Mouse (Mus musculus) spleen, postnatal 10 days (tissue): ENCODE measurements around the gene Rbpjl.

Experiments used
- DNase-seq, 2 experiments: peaks; one replicate each; pipeline ENCODE4 v3.0.0; 2021 to 2022; ENCODE audit warnings: low spot score in 2 of 2

Rbpjl gene

GRCm38 (mm10) chr2:164429881-164430615 is 27.1 kb downstream of the Rbpjl start:
- DNase-seq: no peak

- DNase-seq: no peak
These were observed 27.8 kb downstream of the Rbpjl start for GRCm38 (mm10) chr2:164430697-164431096.

- no peak for DNase-seq
These were observed 28.9 kb downstream of the Rbpjl start for GRCm38 (mm10) chr2:164431676-164432465.

GRCm38 (mm10) chr2:164432541-164433191 is 29.7 kb downstream of the Rbpjl start:
- DNase-seq: no peak

- DNase-seq: no peak
These were observed 30.4 kb downstream of the Rbpjl start for GRCm38 (mm10) chr2:164433278-164433895.

- DNase-seq: no peak
These were observed 31.7 kb downstream of the Rbpjl start for GRCm38 (mm10) chr2:164434681-164435080.

GRCm38 (mm10) chr2:164435216-164436090 is 32.5 kb downstream of the Rbpjl start:
- no peak for DNase-seq

GRCm38 (mm10) chr2:164436215-164436913 is 33.4 kb downstream of the Rbpjl start:
- DNase-seq: no peak

GRCm38 (mm10) chr2:164436961-164437360 is 34.0 kb downstream of the Rbpjl start:
- no peak for DNase-seq

- no peak for DNase-seq
These were observed 34.8 kb downstream of the Rbpjl start for GRCm38 (mm10) chr2:164437710-164438109.

- no peak for DNase-seq
These were observed 35.3 kb downstream of the Rbpjl start for GRCm38 (mm10) chr2:164438257-164438656.

- DNase-seq: no peak
These were observed 36.1 kb downstream of the Rbpjl start for GRCm38 (mm10) chr2:164439001-164439421.

GRCm38 (mm10) chr2:164440314-164440713 is 37.4 kb downstream of the Rbpjl start:
- no peak for DNase-seq

- DNase-seq: peak in 1 of 2 experiments; percentile 67
These were observed 38.2 kb downstream of the Rbpjl start for GRCm38 (mm10) chr2:164441155-164441554.

- no peak for DNase-seq
These were observed 38.8 kb downstream of the Rbpjl start for GRCm38 (mm10) chr2:164441731-164442130.

- peak in 1 of 2 experiments; percentile 16 for DNase-seq
These were observed 39.5 kb downstream of the Rbpjl start for GRCm38 (mm10) chr2:164442315-164443050.

GRCm38 (mm10) chr2:164443051-164443437 is 40.1 kb downstream of the Rbpjl start:
- DNase-seq: peak; percentile 54 to 77

- DNase-seq: no peak
These were observed 40.6 kb downstream of the Rbpjl start, which contains the start of gene Sdc4 for GRCm38 (mm10) chr2:164443460-164444000. TSS of gene Sdc4 (minus strand) at chr2:164443887.

GRCm38 (mm10) chr2:164444701-164445100 is 41.8 kb downstream of the Rbpjl start:
- DNase-seq: no peak
